Mouse (Mus musculus) myocyte (in vitro differentiated cells): ENCODE measurements around the gene Mc3r.

Experiments
- E2F4 ChIP-seq: IDR thresholded peaks from one replicate; pipeline ENCODE4 v1.6.1; 2011; ENCODE audit warnings: mild to moderate bottlenecking, control low read depth, moderate library complexity; ENCODE audit not compliant: insufficient read depth
- MAX ChIP-seq: IDR thresholded peaks from one replicate; pipeline ENCODE4 v1.6.1; 2011; ENCODE audit warnings: low read depth, mild to moderate bottlenecking, control low read depth
- MYOD1 ChIP-seq, 3 experiments: IDR thresholded peaks; one replicate each; pipeline ENCODE4 v1.6.1; 2011; ENCODE audit warnings: control low read depth in 2 of 3, low read depth in 2 of 3, mild to moderate bottlenecking in 2 of 3, moderate library complexity in 1 of 3; ENCODE audit not compliant: insufficient read length in 2 of 3, control insufficient read depth in 1 of 3
- POLR2A ChIP-seq: IDR thresholded peaks from one replicate; pipeline ENCODE4 v1.6.1; 2011; ENCODE audit warnings: low read depth, mild to moderate bottlenecking, control low read depth, moderate library complexity; ENCODE audit not compliant: insufficient read length
- POLR2AphosphoS2 ChIP-seq: IDR thresholded peaks from one replicate; pipeline ENCODE4 v1.6.1; 2011; ENCODE audit warnings: low read depth, control low read depth; ENCODE audit not compliant: insufficient read length
- SRF ChIP-seq: IDR thresholded peaks from one replicate; pipeline ENCODE4 v1.6.1; 2011; ENCODE audit warnings: low read depth; ENCODE audit not compliant: control insufficient read depth, insufficient read length
- TCF12 ChIP-seq: IDR thresholded peaks from one replicate; pipeline ENCODE4 v1.6.1; 2011; ENCODE audit warnings: mild to moderate bottlenecking, control low read depth; ENCODE audit not compliant: poor library complexity, insufficient read depth, severe bottlenecking
- TCF3 ChIP-seq: IDR thresholded peaks from one replicate; pipeline ENCODE4 v1.6.1; 2011; ENCODE audit warnings: low read depth, control low read depth; ENCODE audit not compliant: insufficient read length
- USF1 ChIP-seq: IDR thresholded peaks from one replicate; pipeline ENCODE4 v1.6.1; 2011; ENCODE audit warnings: low read depth, mild to moderate bottlenecking, control low read depth, moderate library complexity

DNA sequence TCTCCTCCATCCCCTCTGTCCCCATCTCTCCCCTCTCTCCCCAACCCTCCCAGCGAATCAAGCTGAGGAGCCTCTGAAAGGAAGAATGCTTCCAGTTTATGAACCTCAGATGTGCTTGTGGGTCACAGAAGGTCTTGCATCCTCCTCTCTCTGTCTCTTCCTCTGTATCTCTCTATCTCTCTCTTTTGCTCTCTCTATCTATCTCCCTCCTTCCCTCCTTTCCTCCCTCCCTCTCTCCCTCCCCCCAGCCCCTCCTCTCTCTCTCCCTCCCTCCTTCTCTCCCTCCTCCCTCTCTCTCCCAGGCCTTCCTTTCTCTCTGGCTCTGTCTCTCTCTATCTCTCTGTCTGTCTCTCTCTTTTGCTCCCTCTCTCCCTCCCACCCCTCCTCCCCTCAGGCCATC lies 50.2 kb downstream of the Mc3r start:
- TF ChIP-seq POLR2A (no peak), MYOD1 (IDR thresholded peaks at IDR 0.05; ENCODE audit: control insufficient read depth in 1 of 3, insufficient read length in 2 of 3, low read depth in 2 of 3) (no peak), USF1 (no peak), E2F4 (no peak), TCF12 (no peak), MAX (no peak), POLR2AphosphoS2 (no peak), TCF3 (no peak), SRF (no peak)
